Mouse (Mus musculus) CD4-positive, CD25-positive, alpha-beta regulatory T cell, adult 4 months (primary cell): ENCODE results near the gene Izumo2. TPM values are rescaled to one million over a fixed set of nuclear protein-coding genes. Genes with fewer than 3 reads are reported as not detected.

ENCODE experiments used
- ATAC-seq: one replicate; pipeline ENCODE4 v1.8.0; 2017
- polyA plus RNA-seq, 2 experiments: library from polyadenylated mRNA; unstranded; fragments of 100-300 nt; shearing (Covaris generic); gene quantifications; one replicate each; pipeline ENCODE4 v1.2.1; 2017

Izumo2 gene
- not detected for polyA plus RNA-seq

DNA sequence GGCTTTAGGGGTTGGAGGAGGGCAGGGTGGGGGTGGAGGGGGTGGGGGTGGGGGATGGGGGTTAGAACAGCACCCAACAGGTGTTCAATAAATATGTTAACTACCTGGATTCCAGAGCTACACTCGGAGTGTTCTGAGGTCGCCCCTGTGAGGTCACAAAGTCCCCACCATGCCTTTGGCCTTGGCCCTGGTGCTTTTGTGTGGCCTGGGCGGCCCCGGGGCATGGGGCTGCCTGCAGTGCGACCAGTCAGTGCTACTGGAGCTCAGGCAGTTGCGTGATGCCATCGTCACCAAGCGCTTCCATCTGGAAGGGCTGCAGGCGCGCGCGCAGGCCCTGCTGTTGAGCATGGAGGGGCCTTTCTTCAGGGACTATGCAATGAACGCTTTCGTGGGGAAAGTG, at the start of gene Izumo2:
Izumo2 (plus strand) TSS at position 169 of the 400 bp plus-strand sequence.
- ATAC-seq, result no peak

- no peak for ATAC-seq
Observed at GRCm38 (mm10) chr7:44661219-44661618, 47.3 kb upstream of the Izumo2 start.

GRCm38 (mm10) chr7:44662168-44662567, 46.4 kb upstream of the Izumo2 start:
- ATAC-seq, result no peak

DNA sequence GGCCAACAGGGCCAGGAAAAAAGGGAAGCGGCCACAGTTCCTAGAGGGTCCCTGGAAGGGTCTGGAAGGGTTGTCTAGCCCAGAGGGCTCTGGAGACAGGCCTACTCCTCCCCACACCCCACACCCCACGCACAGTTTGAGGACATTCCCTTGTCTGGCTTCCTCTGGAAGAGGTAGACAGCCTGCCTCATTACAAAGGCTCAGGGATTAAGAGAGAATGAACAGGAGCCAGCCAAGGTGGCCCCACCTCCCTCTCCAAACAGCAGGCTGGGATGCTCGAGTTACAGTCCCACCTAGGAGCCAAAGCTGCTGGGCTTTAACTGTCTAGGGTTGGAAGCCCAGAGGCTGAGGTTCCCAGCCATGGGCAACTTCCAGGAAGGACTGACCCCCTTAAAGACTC, 46.0 kb upstream of the Izumo2 start:
- no peak for ATAC-seq

DNA sequence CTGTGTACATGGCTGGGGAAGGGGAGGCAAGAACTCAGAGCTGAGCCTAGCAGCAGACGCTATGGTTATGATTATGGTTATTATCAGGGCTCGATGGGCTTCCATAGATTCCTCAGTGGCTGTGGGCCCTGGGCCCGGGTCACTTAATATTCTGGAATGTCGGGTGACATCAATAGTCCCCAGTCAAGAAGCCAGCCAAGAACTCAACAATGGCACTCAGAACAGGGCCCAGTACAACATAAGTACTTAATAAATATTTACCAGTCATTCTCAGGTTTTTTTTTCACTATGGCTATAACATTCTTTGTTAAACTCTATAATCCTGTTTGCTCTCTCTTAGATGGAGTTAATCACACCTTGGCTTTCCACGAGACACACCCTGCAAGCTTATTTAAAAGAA, 45.0 kb upstream of the Izumo2 start:
- no peak for ATAC-seq

GRCm38 (mm10) chr7:44664731-44665130, 43.8 kb upstream of the Izumo2 start:
- no peak for ATAC-seq

GRCm38 (mm10) chr7:44666462-44666861, 42.1 kb upstream of the Izumo2 start:
- ATAC-seq, result no peak

GRCm38 (mm10) chr7:44667996-44668738, 40.4 kb upstream of the Izumo2 start:
- ATAC-seq, result no peak

GRCm38 (mm10) chr7:44669103-44669502, 39.4 kb upstream of the Izumo2 start:
- ATAC-seq, result no peak

DNA sequence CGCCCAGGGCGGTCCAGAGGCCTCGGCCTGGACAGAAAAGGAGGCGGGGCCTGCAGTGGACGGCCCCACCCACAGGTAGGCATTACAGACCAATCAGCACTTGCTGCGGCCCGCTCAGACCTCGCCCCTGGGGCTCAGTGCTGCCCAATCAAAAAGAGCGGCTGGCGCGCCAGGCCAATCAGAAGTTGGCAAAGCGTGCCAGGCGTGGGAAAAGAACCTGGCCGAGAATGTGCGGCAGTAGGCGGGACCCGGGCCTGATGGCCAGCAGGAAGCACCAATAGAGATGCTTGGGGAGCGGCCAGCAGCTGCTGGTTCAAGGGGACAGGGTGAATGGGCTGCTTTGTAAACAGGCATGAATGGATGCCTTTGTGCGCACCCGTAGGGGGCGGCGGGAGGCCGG, 37.7 kb upstream of the Izumo2 start, which contains the start of gene Myh14:
Myh14 (minus strand) TSS at position 41 of the 400 bp plus-strand sequence.
- ATAC-seq, result no peak

GRCm38 (mm10) chr7:44672193-44672592, 36.3 kb upstream of the Izumo2 start:
- no peak for ATAC-seq

DNA sequence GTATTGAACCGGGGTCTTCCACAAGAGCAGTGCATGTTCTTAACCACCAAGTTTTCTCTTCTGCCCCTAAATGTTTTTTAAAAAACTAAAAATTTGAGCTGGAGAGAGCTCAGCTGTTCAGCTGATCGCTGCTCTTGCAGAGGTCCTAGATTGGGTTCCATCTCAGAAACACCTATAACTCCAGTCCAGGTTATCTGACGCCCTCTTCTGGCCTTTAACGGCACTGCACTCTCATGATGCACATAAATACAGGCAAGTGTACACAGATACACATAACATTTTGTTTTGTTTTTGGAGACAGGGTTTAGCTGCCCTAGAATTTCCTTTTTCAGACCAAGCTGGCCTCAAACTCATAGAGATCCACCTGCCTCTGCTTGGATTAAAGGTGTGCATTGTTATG, 34.0 kb upstream of the Izumo2 start:
- no peak for ATAC-seq

DNA sequence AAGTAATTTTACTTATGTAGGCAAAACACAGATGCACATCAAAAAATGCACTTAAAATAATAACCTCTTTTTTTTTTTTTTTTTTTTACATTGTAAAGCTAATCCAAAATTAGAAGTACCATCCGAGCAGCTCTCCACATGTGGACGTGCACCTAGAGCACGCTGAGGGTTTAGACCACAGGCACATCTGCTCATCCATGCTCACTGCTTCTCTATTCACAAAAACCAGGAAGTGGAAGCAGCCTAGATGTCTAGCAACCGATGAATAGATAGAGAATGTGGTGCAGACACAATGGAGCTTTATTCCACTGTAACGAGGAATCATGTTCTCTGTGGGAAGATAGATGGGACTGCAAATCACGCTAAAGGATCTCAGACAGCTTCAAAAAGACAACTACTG, 33.4 kb upstream of the Izumo2 start:
- ATAC-seq, result no peak

- ATAC-seq, result no peak
Observed at GRCm38 (mm10) chr7:44676126-44676525, 32.4 kb upstream of the Izumo2 start.

GRCm38 (mm10) chr7:44676611-44677010, 31.9 kb upstream of the Izumo2 start:
- no peak for ATAC-seq

DNA sequence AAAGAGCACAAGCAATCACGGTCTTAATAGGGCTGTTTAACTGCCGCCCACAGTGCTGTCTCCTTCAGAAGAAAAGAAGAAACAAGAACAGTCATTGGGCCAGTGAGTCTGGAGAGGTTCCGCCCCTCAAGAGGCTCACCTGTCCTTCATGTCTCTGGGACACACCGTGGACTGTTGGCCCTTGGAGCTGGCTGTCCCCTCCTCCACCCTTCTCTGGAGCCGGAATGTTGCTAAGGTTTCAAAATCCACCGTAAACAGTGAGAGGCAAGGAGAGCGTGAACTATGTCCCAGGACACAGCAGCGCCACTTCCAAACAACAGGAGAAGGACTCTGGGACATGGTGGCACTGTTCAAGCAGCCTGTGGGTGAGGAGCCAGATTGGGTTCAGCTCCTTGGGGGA, 24.9 kb upstream of the Izumo2 start:
- ATAC-seq, result no peak

DNA sequence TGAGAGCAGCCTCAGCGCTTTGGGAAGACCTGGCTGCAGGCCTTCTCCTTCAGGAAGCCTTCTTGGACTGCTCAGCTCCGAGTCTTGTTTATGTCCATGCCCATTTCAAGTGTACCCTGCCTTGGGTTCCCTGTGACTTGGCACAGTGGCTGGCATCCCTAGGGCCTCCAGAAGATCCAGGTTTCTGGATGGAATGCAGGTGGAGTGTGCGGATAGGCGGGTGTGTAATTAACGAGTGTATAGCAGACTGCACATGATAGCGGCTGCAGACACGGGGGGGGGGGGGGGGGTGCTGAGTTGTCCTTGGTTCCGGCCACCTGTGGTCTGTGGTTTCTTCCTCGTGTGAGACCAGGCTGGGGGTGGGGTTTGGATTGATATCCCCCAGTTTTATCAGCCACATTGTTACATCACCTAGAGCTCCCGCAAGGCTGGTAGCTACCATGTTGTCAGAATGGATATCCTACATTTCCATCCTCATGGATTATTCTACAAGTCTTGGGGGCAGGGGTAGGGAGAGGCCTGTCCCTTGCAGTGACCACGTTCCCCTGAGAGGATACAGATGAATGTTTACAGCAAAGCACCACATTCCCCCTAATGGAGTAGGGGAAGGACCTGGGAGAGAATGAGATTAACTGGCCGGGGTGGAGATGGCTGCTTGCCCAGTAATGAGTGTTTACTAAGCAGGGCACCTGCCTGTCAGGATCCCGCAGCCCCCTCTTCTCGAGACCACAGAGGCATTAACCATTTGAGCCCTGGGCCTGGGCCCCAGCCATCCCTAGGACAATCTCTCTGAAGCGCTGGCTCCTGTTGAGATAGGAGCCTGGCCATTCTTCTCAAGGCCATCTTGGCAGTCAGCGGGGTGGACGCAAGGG, 22.8 kb upstream of the Izumo2 start:
- no peak for ATAC-seq

DNA sequence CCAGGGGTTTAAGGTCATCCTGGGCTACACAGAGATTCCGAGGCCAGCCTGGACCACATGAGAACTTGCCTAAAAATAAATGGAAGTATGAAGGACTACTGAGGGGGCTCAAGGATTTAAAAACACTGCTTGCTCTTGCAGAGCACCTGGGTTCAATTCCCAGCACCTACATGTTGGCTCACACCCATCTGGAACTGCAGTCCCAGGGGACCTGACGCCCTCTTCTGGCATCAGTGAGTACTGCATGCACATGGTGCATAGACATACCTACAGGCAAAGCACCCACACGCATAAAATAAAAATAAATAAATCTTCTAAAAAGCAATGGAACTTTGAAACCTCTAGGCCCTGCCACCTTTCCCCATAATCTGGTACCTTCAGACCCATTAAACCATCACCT, 19.7 kb upstream of the Izumo2 start:
- ATAC-seq, result no peak

GRCm38 (mm10) chr7:44689331-44689730, 19.2 kb upstream of the Izumo2 start:
- no peak for ATAC-seq

DNA sequence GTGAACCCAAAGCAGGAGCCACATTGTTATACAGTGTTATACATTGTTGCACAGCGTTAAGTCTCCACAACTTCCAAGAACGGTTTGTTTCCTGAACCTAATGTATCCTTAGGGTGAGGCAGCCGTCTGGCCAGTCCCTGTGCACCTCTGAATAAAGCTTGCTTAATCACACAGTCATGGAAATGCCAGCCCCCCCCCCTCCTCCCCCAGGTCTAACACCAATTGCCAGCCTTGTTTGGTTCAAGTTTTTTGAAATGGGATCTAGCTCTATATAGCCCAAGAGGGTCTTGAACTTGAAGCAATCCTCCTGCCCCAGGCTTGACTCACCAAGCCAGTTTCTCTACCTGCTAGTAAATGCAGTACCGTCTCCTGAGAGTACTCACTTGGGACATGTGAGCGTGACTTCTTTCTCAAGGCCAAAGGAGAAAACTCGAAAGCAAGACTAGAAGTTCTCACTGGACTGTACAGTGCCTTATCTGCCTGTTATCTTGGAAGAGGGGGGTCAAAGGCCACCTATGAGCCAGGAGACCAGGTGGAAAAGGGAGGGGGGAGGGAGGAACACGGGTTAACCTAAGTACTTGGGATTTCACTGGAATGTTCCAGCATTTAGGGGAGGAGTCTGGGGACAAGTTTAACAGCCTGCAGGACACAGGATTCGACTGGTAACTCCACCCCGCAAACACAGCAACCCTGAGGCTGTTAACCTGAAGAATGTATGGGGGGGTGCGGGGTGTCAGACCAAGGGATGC, 14.9 kb upstream of the Izumo2 start:
- ATAC-seq, result no peak

DNA sequence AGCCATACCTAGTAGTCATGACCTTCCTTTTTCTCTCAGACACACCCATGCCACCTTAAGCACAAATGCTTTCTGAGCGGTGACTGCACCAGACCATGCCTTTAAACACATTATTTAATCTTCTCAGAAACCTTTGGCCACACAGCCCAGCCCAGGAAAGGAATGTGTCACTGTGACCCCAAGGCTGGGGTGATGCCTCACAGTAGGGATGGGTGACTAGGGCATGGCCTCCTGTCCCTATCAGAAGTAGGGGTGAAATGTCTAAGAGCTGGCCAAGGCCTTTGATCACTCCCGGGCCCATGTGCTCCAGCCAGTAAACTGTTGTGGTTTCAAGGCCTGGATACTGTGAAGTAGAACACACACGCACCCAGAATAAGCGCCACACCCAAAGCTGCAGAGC, 13.3 kb upstream of the Izumo2 start:
- no peak for ATAC-seq

- no peak for ATAC-seq
Observed at GRCm38 (mm10) chr7:44697191-44697710, 11.3 kb upstream of the Izumo2 start.

DNA sequence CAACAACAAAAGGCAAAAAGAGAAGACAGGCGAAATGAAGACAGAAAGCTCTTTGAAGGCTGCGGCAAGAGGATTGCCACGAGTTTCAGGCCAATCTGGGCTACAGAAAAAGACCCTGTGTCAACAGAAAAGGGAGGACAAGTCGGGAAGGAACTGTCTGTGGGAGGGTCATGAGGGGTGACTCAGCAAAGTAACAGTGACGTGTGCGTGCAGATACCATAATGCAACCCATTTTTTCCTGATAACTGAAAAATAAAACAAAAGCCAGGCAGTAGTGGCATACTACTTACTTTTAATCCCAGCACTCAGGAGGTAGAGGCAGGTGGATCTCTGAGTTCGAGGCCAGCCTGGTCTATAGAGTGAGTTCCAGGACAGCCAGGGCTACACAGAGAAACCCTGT, 10.6 kb upstream of the Izumo2 start:
- ATAC-seq, result no peak
